Mouse (Mus musculus): ENCODE data around the gene Nav2.

DNA sequence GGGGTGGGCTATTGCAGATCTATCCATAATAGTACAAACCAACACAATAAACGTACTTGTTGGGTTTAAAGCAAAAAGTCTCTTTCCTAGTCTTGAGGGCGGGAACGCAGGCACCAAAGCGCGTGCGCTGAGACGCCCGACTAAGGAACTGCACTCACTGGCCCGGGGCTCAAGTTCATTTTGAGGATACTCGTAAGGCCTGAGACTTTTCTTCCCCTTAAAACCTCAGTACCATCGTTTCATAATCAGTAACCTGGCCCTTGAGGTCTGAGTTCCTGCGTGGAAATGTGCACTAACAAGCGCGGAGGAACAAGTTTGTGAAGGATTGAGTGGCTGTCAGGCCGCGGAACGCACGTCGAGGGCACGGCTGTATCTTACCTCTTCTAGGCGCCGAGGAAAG lies 727.5 kb downstream of the Nav2 start:
- TF ChIP-seq ZMIZ1 (IDR thresholded peaks at IDR 0.05; ENCODE audit: low read depth, low read length) (no peak), USF2 (conservative IDR thresholded peaks at IDR 0.05; ENCODE audit: low read depth, low read length) (no peak)
